Mouse (Mus musculus) Patski (cell line): ENCODE data around the gene Gm17079. TPM values are rescaled to one million over a fixed set of nuclear protein-coding genes. Genes with fewer than 3 reads are reported as not detected.
"Not testable (repeated sequence)": the region's sequence is repeated elsewhere in the genome, so short reads cannot be mapped to it uniquely, and the experiment has no call there.

ENCODE experiments used
- ATAC-seq: fragments of 100-300 bp; one replicate; pipeline ENCODE4 v1.8.0; 2021
- CTCF ChIA-PET: fragments of 350-600 bp; sonication (Branson Sonifier 250); formaldehyde crosslinking; loops from one replicate; lab custom pipeline; 2022; ENCODE audit warnings: inconsistent platforms; lab: Charles Lee
- POLR2A ChIA-PET: fragments of 350-600 bp; sonication (Branson Sonifier 250); formaldehyde crosslinking; loops from one replicate; lab custom pipeline; 2022; ENCODE audit warnings: antibody characterized with exemption, inconsistent platforms; lab: Charles Lee
- DNase-seq: peaks from one replicate; pipeline ENCODE4 v3.0.0-alpha.2; 2011; ENCODE audit warnings: low read depth, low spot score
- H3K27me3 ChIP-seq: fragments of 371-371 bp; one replicate; pipeline ENCODE4 v1.5.1; 2021
- CTCF ChIP-seq: fragments of 100-300 bp; IDR thresholded peaks from one replicate; pipeline ENCODE4 v1.5.1; 2021
- in situ Hi-C: fragments of 300-500 bp; cut with MboI; formaldehyde crosslinking; loops from 3 replicates; pipeline ENCODE4 v1.11.1; 2018; ENCODE audit warnings: low pct_unique_long_range_greater_than_20kb, mixed read lengths
- polyA plus RNA-seq: library from polyadenylated mRNA; unstranded; gene quantifications from one replicate; pipeline ENCODE4 v1.2.3, GENCODE M21; 2021

The Gm17079 gene
- not detected for polyA plus RNA-seq

DNA sequence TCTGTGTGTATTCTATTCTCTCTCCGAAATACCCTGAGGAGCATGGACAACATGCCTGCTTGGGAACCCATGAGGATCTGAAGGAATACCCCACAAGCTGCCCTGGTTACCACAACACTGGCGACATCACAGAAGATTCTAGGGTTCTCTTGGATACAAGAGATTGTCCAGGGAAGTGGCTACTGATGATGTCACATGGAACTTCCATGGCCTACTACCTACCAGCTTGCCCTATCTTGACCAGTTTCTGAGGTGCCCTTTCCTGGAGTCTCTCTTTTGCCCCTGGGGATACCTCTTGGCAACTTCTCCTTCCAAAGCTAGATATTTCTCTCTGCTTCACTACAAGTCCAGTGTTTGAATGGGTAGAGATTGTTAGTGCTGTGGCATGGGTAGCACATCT, at the start of gene Gm17079:
Gene Gm17079, minus strand, starts transcription at position 101 of the 400 bp plus-strand sequence.
- CTCF ChIA-PET, DNase-seq, POLR2A ChIA-PET, H3K27me3 ChIP-seq, ATAC-seq: not testable (repeated sequence)
- in situ Hi-C loops = loop anchor here (25.0 kb wide), 1 partner anchor 108 kb away; the partner anchor contains the start of gene Gm17174

DNA sequence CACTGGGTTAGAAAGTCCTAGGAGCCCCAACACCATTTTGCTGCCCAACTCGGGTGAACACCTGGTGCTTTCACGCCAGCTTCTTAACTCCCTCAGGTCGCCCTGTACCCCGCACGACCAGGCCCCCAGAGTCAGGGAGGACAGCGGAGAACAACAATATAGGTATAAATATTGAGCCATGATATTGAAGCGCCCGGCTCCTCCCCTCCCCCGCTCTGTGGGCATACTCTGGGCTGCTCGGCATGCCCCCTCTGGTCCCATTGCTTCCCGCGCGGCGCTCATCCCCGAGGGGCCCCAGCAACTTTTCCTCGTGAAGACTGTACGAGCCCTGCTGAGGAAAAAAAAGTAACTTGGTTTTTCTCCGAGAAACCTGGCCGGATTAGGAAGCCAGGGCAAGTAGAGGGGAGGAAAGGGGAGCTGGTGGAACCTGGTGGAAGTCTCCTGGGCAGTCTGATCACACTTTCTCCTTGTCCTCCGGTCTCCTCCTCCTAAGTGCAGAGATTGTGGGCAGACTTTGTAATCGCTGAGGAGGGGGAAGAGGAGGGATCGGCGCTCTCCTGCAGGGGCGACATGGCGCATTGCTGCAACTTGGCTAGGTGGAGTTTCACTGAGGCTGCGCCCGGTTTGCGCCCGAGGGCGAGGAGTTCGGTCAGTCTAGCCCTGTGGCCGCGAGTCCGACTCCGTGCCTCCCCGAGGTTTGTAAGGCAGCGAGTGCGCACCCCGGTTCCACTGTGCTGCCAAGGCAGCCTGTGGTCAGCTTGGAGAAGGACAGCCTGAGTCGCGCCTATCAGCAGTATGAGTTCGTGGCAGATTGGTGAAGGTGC, 45.3 kb upstream of the Gm17079 start:
- TF ChIP-seq CTCF = no peak
- ATAC-seq = no peak
- H3K27me3 ChIP-seq = no peaks in the 10 kb centered on the region
- CTCF ChIA-PET = no interaction called here
- no peak for DNase-seq
- in situ Hi-C loops = no loop called here
- POLR2A ChIA-PET = no interaction called here

DNA sequence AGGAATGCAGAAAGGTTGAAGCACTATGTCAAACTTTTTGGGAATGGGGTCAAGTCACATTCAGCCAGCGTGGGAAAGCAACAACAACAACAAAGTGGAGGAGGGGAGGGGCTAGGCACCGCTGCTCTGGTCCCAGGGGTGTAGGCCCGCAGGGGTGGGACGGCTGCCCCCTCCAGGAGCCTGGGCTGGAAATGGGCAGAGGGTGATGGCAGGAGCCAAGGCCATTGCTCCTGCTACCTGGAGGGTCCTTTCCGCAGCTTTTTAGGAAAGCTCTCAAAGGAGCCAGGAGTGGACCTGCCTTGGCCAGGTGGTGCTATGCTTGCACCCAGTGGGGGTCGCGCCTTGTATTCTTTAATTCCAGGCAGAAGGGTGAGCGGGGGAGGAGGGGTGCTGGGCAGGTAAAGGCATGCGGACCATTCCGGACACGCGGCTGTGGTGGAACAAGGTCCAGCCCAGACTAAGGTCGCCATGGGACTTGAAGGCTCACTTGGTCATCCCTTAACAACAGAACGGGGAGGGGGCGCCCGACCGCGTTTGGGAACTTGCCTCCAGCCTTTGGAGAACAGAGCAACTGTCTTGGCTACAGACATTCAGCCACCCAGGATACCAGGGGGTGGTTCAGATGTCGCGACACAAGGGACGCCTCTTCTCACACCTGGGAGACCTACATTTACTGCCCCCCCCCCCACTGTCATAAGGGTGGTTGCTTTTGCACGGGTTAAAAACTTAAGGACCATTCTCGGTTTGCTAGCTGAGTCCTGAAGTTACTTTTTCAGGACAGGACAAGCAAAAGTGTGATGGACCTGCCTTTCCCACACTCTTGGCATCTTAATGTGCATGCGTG, 44.1 kb upstream of the Gm17079 start:
- no peak for TF ChIP-seq CTCF
- no peak for DNase-seq
- no peaks in the 10 kb centered on the region for H3K27me3 ChIP-seq
- no peak for ATAC-seq
- ChIA-PET POLR2A (no interaction called here), CTCF (no interaction called here)
- in situ Hi-C loops = no loop called here

- no peak for TF ChIP-seq CTCF
- in situ Hi-C loops = no loop called here
- ChIA-PET POLR2A (no interaction called here), CTCF (no interaction called here)
- DNase-seq = no peak
- H3K27me3 ChIP-seq = no peaks in the 10 kb centered on the region
- ATAC-seq = no peak
Measured at GRCm38 (mm10) chr14:51738411-51739149, 43.3 kb upstream of the Gm17079 start.

- ChIA-PET CTCF (no interaction called here), POLR2A (no interaction called here)
- H3K27me3 ChIP-seq = no peaks in the 10 kb centered on the region
- DNase-seq (no peak), ATAC-seq (no peak)
- TF ChIP-seq CTCF = no peak
- in situ Hi-C loops = no loop called here
Measured at GRCm38 (mm10) chr14:51737967-51738366, 42.7 kb upstream of the Gm17079 start.

DNA sequence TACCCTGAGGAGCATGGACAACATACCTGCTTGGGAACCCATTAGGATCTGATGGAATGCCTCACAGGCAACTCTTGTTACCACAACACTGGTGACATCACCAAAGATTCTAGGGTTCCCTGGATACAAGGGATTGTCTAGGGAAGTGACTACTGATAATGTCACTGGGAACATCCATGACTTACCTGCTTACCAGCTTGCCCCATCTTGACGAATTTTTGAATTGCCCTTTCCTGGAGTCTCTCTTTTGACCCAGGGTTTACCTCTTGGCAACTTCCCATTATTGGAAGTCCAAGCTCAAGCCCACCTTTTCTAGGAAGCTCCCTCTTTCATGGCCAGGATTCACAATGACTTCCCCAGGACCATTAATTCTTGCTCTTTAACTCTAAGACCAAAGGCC, 21.8 kb upstream of the Gm17079 start, which contains the start of gene Gm5800:
Gene Gm5800, minus strand, starts transcription at position 101 of the 400 bp plus-strand sequence.
- in situ Hi-C loops = no loop called here
- TF ChIP-seq CTCF = no peak
- ATAC-seq = no peak

GRCm38 (mm10) chr14:51677269-51677668, 18.0 kb downstream of the Gm17079 start:
- no peaks in the 10 kb centered on the region for H3K27me3 ChIP-seq
- POLR2A ChIA-PET = no interaction called here
- ATAC-seq (no peak), DNase-seq (no peak)
- TF ChIP-seq CTCF = no peak
- CTCF ChIA-PET = no interaction called here
- in situ Hi-C loops = loop anchor here (25.0 kb wide), 1 partner anchor 90 kb away; the partner anchor contains the start of gene Gm17174

More for the DNA sequence above, 21.8 kb upstream of the Gm17079 start, which contains the start of gene Gm5800:
- no peak for DNase-seq
- H3K27me3 ChIP-seq = no peaks in the 10 kb centered on the region
- POLR2A ChIA-PET = no interaction called here
- CTCF ChIA-PET = no interaction called here

Other genes starting within 250 kb of the Gm17079 start
- gene Vmn2r89, start 243.6 kb downstream of the Gm17079 start, polyA plus RNA-seq = not detected
- gene Gm5622, start 142.7 kb downstream of the Gm17079 start, polyA plus RNA-seq = not detected
- gene Gm17175, start 121.4 kb downstream of the Gm17079 start, polyA plus RNA-seq = not detected
- gene Gm17174, start 103.3 kb downstream of the Gm17079 start, polyA plus RNA-seq = not detected
- not detected for gene Gm17078, start 84.2 kb downstream of the Gm17079 start, polyA plus RNA-seq
- gene Gm4181, start 59.8 kb downstream of the Gm17079 start, polyA plus RNA-seq = not detected
- gene Gm5800, start 21.7 kb upstream of the Gm17079 start, polyA plus RNA-seq = not detected
- gene Ang4, start 78.1 kb upstream of the Gm17079 start, polyA plus RNA-seq = not detected
- not detected for gene AY358078, start 104.6 kb upstream of the Gm17079 start, polyA plus RNA-seq
- gene Ear6, start 158.2 kb upstream of the Gm17079 start, polyA plus RNA-seq = not detected
- 27.5 TPM for gene Mettl17, start 189.4 kb upstream of the Gm17079 start, polyA plus RNA-seq
- gene Slc39a2, start 197.4 kb upstream of the Gm17079 start, polyA plus RNA-seq = 0.15 TPM
- gene Ndrg2, start 218.7 kb upstream of the Gm17079 start, polyA plus RNA-seq = 1.1 TPM
- not detected for gene Tppp2, start 223.0 kb upstream of the Gm17079 start, polyA plus RNA-seq
- not detected for gene Rnase13, start 227.3 kb upstream of the Gm17079 start, polyA plus RNA-seq